Mouse (Mus musculus) cerebellum, adult 2 months (tissue): ENCODE results near the gene Rars. TPM values are rescaled to one million over a fixed set of nuclear protein-coding genes. Genes with fewer than 3 reads are reported as not detected.
A peak's percentile ranks its signal among the peaks of the same experiment; 100 is the strongest.

Experiments
- DNase-seq, 2 experiments: peaks; one replicate each; pipeline ENCODE4 v3.0.0; 2021
- H3K27ac ChIP-seq: fragments of 200-500 bp; 2 replicates; pipeline ENCODE4 v1.5.1; 2012; ENCODE audit warnings: low read length, control low read depth, inconsistent platforms; ENCODE audit not compliant: insufficient read depth
- H3K27me3 ChIP-seq: fragments of 200-500 bp; 2 replicates; pipeline ENCODE4 v1.6.1; 2012; ENCODE audit warnings: inconsistent platforms, mild to moderate bottlenecking, low read length, moderate library complexity; ENCODE audit not compliant: control insufficient read depth, insufficient read depth
- H3K4me1 ChIP-seq: fragments of 200-500 bp; 2 replicates; pipeline ENCODE4 v1.6.1; 2011; ENCODE audit warnings: low read length; ENCODE audit not compliant: control insufficient read depth, insufficient read depth
- H3K4me3 ChIP-seq: fragments of 200-500 bp; replicated peaks from 2 replicates; pipeline ENCODE3; 2011; ENCODE audit warnings: mild to moderate bottlenecking, low read depth, low read length, control low read depth; ENCODE audit not compliant: insufficient read depth
- CTCF ChIP-seq: fragments of 200-500 bp; IDR thresholded peaks from 2 replicates; pipeline ENCODE4 v1.5.1; 2011; ENCODE audit warnings: low read depth, mild to moderate bottlenecking, control low read depth, low read length, moderate library complexity, borderline replicate concordance; ENCODE audit not compliant: insufficient read depth
- POLR2A ChIP-seq: fragments of 200-500 bp; IDR thresholded peaks from 2 replicates; pipeline ENCODE4 v1.6.1; 2011; ENCODE audit warnings: low read length, control low read depth, borderline replicate concordance; ENCODE audit not compliant: insufficient read depth
- WGBS: fragments of 180-500 bp; shearing (Covaris S2); methylation state at CpG from one replicate; pipeline ENCODE4 v1.1.7; 2018; 5-methylcytosine and 5-hydroxymethylcytosine counted together
- polyA plus RNA-seq: library from polyadenylated mRNA; depleted of rRNA; stranded (reverse); fragments of >200 nt; gene quantifications from 2 replicates; pipeline ENCODE4 v1.2.3, GENCODE M21; 2012

Rars gene
- polyA plus RNA-seq, 1 experiment = 45.9 TPM

GRCm38 (mm10) chr11:35837156-35838126, 3.1 kb upstream of the Rars start:
- TF ChIP-seq CTCF (no peak), POLR2A (no peak)
- DNase-seq = no peak
- H3K4me3 ChIP-seq = no peak overlapping the region
- H3K4me1 ChIP-seq = peaks cover 3% of the 10 kb centered on the region
- H3K27ac ChIP-seq = no peak overlapping the region
- no peaks in the 10 kb centered on the region for H3K27me3 ChIP-seq
- WGBS = 83% methylated on average over 5 of the region's 5 CpGs

GRCm38 (mm10) chr11:35833270-35833669, 1.0 kb downstream of the Rars start:
- WGBS = 84% methylated on average over 6 of the region's 6 CpGs
- no peaks in the 10 kb centered on the region for H3K27me3 ChIP-seq
- H3K27ac ChIP-seq = no peak overlapping the region
- H3K4me1 ChIP-seq = peaks cover 3% of the 10 kb centered on the region
- TF ChIP-seq POLR2A = no peak
- no peak for TF ChIP-seq CTCF
- no peak for DNase-seq
- peak overlapping the region; percentile 96 for H3K4me3 ChIP-seq

GRCm38 (mm10) chr11:35832139-35832538, 2.2 kb downstream of the Rars start:
- Histone ChIP-seq H3K4me3 (no peak overlapping the region), H3K27me3 (no peaks in the 10 kb centered on the region), H3K4me1 (peaks cover 3% of the 10 kb centered on the region), H3K27ac (no peak overlapping the region)
- DNase-seq = no peak
- no peak for TF ChIP-seq POLR2A
- no peak for TF ChIP-seq CTCF
- WGBS = 65% methylated on average over 4 of the region's 4 CpGs

- no peaks in the 10 kb centered on the region for H3K4me1 ChIP-seq
- no peak for TF ChIP-seq POLR2A
- no peak for TF ChIP-seq CTCF
- 93% methylated on average over 6 of the region's 6 CpGs for WGBS
- no peak overlapping the region for H3K27ac ChIP-seq
- DNase-seq = no peak
- H3K4me3 ChIP-seq = no peak overlapping the region
- H3K27me3 ChIP-seq = no peaks in the 10 kb centered on the region
Measured at GRCm38 (mm10) chr11:35827714-35828113, 6.6 kb downstream of the Rars start.

- WGBS = 89% methylated on average over 12 of the region's 12 CpGs
- no peak for TF ChIP-seq POLR2A
- no peak for TF ChIP-seq CTCF
- H3K4me3 ChIP-seq = no peak overlapping the region
Measured at GRCm38 (mm10) chr11:35816316-35816715, 18.0 kb downstream of the Rars start.

GRCm38 (mm10) chr11:35811458-35811857, 22.8 kb downstream of the Rars start:
- H3K27me3 ChIP-seq = no peaks in the 10 kb centered on the region
- H3K27ac ChIP-seq = no peak overlapping the region
- no peak for DNase-seq
- H3K4me3 ChIP-seq = no peak overlapping the region
- WGBS = 87% methylated on average over 10 of the region's 10 CpGs
- H3K4me1 ChIP-seq = no peaks in the 10 kb centered on the region
- TF ChIP-seq CTCF (no peak), POLR2A (no peak)

More at GRCm38 (mm10) chr11:35816316-35816715, 18.0 kb downstream of the Rars start:
- Histone ChIP-seq H3K27ac (no peak overlapping the region), H3K4me1 (no peaks in the 10 kb centered on the region), H3K27me3 (no peaks in the 10 kb centered on the region)
- no peak for DNase-seq

GRCm38 (mm10) chr11:35801332-35801731, 33.0 kb downstream of the Rars start:
- Histone ChIP-seq H3K27ac (no peak overlapping the region), H3K4me1 (no peaks in the 10 kb centered on the region), H3K4me3 (no peak overlapping the region), H3K27me3 (no peaks in the 10 kb centered on the region)
- WGBS = 77% methylated on average over 5 of the region's 5 CpGs
- no peak for DNase-seq
- TF ChIP-seq POLR2A = no peak

- Histone ChIP-seq H3K27me3 (no peaks in the 10 kb centered on the region), H3K4me3 (peak within 1 kb of the TSS; percentile 56), H3K27ac (no peak within 1 kb of the TSS), H3K4me1 (no peaks in the 10 kb centered on the region)
- TF ChIP-seq CTCF (no peak), POLR2A (no peak)
- 4% methylated on average over 11 of the region's 11 CpGs for WGBS
- peak in 1 of 2 experiments; percentile 37 for DNase-seq
Measured at GRCm38 (mm10) chr11:35798874-35799273, 35.4 kb downstream of the Rars start, which contains the start of gene Fbll1. Gene Fbll1 (minus strand): TSS chr11:35798884.
